Mouse (Mus musculus): ENCODE measurements around the gene Eef2. TPM values are rescaled to one million over a fixed set of nuclear protein-coding genes. Genes with fewer than 3 reads are reported as not detected.
A peak's percentile ranks its signal among the peaks of the same experiment; 100 is the strongest.

Eef2 gene
- total and polyA plus RNA-seq, 3 experiments = 1,695 to 3,878 (median 1,715) TPM

GRCm38 (mm10) chr10:81141455-81142210 is 34.8 kb upstream of the Eef2 start:
- Histone ChIP-seq H3K36me3 (replicated peaks) (peaks cover 82% of the 10 kb centered on the region), H3K4me3 (ENCODE audit: low read depth, low read length) (peak overlapping the region; percentile 79; the same call in 1 of the 2 replicates), H3K9me3 (replicated peaks) (peaks cover 11% of the 10 kb centered on the region), H3K27me3 (ENCODE audit: insufficient read depth, low read length) (no peaks in the 10 kb centered on the region), H3K4me1 (ENCODE audit: insufficient read depth, low read depth, low read length) (peaks cover 82% of the 10 kb centered on the region)
- DNase-seq (ENCODE audit: low spot score) (no peak), ATAC-seq (ENCODE audit: extremely low read depth, insufficient number of reproducible peaks, low FRiP score, poor library complexity, severe bottlenecking) (no peak)
- TF ChIP-seq POLR2AphosphoS5 (IDR thresholded peaks at IDR 0.05; ENCODE audit: insufficient replicate concordance, low read depth, low read length) = no peak
- TF ChIP-seq TAL1 (conservative IDR thresholded peaks at IDR 0.05; ENCODE audit: low read depth, low read length) = no peak
- TF ChIP-seq GATA2 (IDR thresholded peaks at IDR 0.05; ENCODE audit: borderline replicate concordance, low read depth, low read length) = no peak
- no peak for TF ChIP-seq GATA1 (IDR thresholded peaks at IDR 0.05; ENCODE audit: borderline replicate concordance, low read length)
- TF ChIP-seq CTCF (IDR thresholded peaks at IDR 0.05; ENCODE audit: low read depth, low read length) = no peak

DNA sequence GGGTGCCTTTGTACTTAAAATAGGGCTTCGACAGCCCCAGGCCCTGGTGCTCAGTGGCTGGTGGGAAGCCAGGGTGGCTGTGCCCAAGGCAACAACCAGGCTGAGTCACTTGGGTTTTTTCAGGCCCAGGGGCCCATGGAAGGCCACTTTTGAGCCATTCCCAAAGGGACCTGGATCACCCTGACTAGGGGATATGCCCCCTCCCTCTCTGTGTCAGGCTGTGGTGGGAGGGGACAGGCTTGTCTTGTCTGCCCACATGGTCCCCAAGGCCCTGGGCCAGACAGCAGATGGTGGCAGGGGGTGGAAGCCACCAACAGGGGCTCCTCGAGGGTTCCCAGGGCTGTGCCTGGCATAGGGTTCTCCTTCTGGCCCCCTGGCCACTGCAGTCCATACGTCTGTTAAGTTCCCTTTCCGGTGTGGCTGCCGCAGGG is 33.9 kb upstream of the Eef2 start:
- TF ChIP-seq TAL1 (conservative IDR thresholded peaks at IDR 0.05; ENCODE audit: low read depth, low read length) (no peak), GATA2 (IDR thresholded peaks at IDR 0.05; ENCODE audit: borderline replicate concordance, low read depth, low read length) (no peak), GATA1 (IDR thresholded peaks at IDR 0.05; ENCODE audit: borderline replicate concordance, low read length) (no peak), POLR2AphosphoS5 (IDR thresholded peaks at IDR 0.05; ENCODE audit: insufficient replicate concordance, low read depth, low read length) (no peak), CTCF (IDR thresholded peaks at IDR 0.05; ENCODE audit: low read depth, low read length) (no peak)
- DNase-seq (ENCODE audit: low spot score) = no peak
- ATAC-seq (ENCODE audit: extremely low read depth, insufficient number of reproducible peaks, low FRiP score, poor library complexity, severe bottlenecking) = no peak
- Histone ChIP-seq H3K9me3 (replicated peaks) (peaks cover 17% of the 10 kb centered on the region), H3K4me3 (ENCODE audit: low read depth, low read length) (peak overlapping the region; percentile 79; the same call in 1 of the 2 replicates), H3K4me1 (ENCODE audit: insufficient read depth, low read depth, low read length) (peaks cover 91% of the 10 kb centered on the region), H3K27me3 (ENCODE audit: insufficient read depth, low read length) (no peaks in the 10 kb centered on the region), H3K36me3 (replicated peaks) (peaks cover 92% of the 10 kb centered on the region)

GRCm38 (mm10) chr10:81143157-81143633 is 33.2 kb upstream of the Eef2 start:
- no peak for ATAC-seq (ENCODE audit: extremely low read depth, insufficient number of reproducible peaks, low FRiP score, poor library complexity, severe bottlenecking)
- DNase-seq (ENCODE audit: low spot score) = no peak
- H3K36me3 ChIP-seq (replicated peaks) = peaks cover 98% of the 10 kb centered on the region
- peak overlapping the region; percentile 27; the same call in 1 of the 2 replicates for H3K4me3 ChIP-seq (ENCODE audit: low read depth, low read length)
- peaks cover 23% of the 10 kb centered on the region for H3K9me3 ChIP-seq (replicated peaks)
- no peaks in the 10 kb centered on the region for H3K27me3 ChIP-seq (ENCODE audit: insufficient read depth, low read length)
- TF ChIP-seq TAL1 (conservative IDR thresholded peaks at IDR 0.05; ENCODE audit: low read depth, low read length) = no peak
- TF ChIP-seq CTCF (IDR thresholded peaks at IDR 0.05; ENCODE audit: low read depth, low read length) = no peak
- no peak for TF ChIP-seq POLR2AphosphoS5 (IDR thresholded peaks at IDR 0.05; ENCODE audit: insufficient replicate concordance, low read depth, low read length)
- TF ChIP-seq GATA2 (IDR thresholded peaks at IDR 0.05; ENCODE audit: borderline replicate concordance, low read depth, low read length) = no peak
- no peak for TF ChIP-seq GATA1 (IDR thresholded peaks at IDR 0.05; ENCODE audit: borderline replicate concordance, low read length)
- peaks cover 94% of the 10 kb centered on the region for H3K4me1 ChIP-seq (ENCODE audit: insufficient read depth, low read depth, low read length)

DNA sequence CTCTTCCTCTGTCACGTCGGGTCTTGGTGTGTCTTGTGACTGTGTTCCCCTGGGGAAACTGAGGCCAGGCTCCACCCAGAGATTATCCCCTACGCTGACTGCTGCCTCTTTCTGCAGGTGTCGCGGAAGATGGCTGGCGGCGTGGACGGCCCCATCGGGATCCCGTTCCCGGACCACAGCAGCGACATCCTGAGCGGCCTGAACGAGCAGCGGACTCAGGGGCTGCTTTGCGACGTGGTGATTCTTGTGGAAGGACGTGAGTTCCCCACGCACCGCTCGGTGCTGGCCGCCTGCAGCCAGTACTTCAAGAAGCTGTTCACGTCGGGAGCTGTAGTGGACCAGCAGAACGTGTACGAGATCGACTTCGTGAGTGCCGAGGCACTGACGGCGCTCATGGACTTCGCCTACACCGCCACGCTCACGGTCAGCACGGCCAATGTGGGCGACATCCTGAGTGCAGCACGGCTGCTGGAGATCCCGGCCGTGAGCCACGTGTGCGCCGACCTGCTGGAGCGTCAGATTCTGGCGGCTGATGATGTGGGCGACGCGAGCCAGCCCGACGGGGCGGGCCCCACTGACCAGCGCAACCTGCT is 32.5 kb upstream of the Eef2 start:
- no peak for ATAC-seq (ENCODE audit: extremely low read depth, insufficient number of reproducible peaks, low FRiP score, poor library complexity, severe bottlenecking)
- no peaks in the 10 kb centered on the region for H3K27me3 ChIP-seq (ENCODE audit: insufficient read depth, low read length)
- H3K4me3 ChIP-seq (ENCODE audit: low read depth, low read length) = peak overlapping the region; percentile 47; the same call in 1 of the 2 replicates
- peaks cover 23% of the 10 kb centered on the region for H3K9me3 ChIP-seq (replicated peaks)
- TF ChIP-seq GATA1 (IDR thresholded peaks at IDR 0.05; ENCODE audit: borderline replicate concordance, low read length) (no peak), POLR2AphosphoS5 (IDR thresholded peaks at IDR 0.05; ENCODE audit: insufficient replicate concordance, low read depth, low read length) (no peak), TAL1 (conservative IDR thresholded peaks at IDR 0.05; ENCODE audit: low read depth, low read length) (no peak), GATA2 (IDR thresholded peaks at IDR 0.05; ENCODE audit: borderline replicate concordance, low read depth, low read length) (no peak), CTCF (IDR thresholded peaks at IDR 0.05; ENCODE audit: low read depth, low read length) (no peak)
- peaks cover 100% of the 10 kb centered on the region for H3K36me3 ChIP-seq (replicated peaks)
- peaks cover 93% of the 10 kb centered on the region for H3K4me1 ChIP-seq (ENCODE audit: insufficient read depth, low read depth, low read length)
- no peak for DNase-seq (ENCODE audit: low spot score)

DNA sequence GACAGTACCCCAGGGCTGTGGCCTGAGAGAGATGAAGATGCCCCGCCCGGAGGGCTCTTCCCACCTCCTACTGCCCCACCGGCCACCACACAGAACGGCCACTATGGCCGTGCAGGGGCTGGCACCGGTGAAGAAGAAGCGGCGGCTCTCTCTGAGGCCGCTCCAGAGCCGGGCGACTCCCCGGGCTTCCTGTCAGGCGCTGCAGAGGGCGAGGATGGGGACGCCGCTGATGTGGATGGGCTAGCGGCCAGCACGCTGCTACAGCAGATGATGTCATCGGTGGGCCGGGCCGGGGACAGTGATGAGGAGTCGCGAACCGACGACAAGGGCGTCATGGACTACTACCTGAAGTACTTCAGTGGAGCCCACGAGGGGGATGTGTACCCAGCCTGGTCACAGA is 31.8 kb upstream of the Eef2 start:
- H3K36me3 ChIP-seq (replicated peaks) = peaks cover 100% of the 10 kb centered on the region
- H3K4me3 ChIP-seq (ENCODE audit: low read depth, low read length) = peak overlapping the region; percentile 56; the same call in 1 of the 2 replicates
- DNase-seq (ENCODE audit: low spot score) (no peak), ATAC-seq (ENCODE audit: extremely low read depth, insufficient number of reproducible peaks, low FRiP score, poor library complexity, severe bottlenecking) (no peak)
- H3K9me3 ChIP-seq (replicated peaks) = peaks cover 23% of the 10 kb centered on the region
- TF ChIP-seq GATA2 (IDR thresholded peaks at IDR 0.05; ENCODE audit: borderline replicate concordance, low read depth, low read length) (no peak), TAL1 (conservative IDR thresholded peaks at IDR 0.05; ENCODE audit: low read depth, low read length) (no peak), POLR2AphosphoS5 (IDR thresholded peaks at IDR 0.05; ENCODE audit: insufficient replicate concordance, low read depth, low read length) (no peak)
- H3K4me1 ChIP-seq (ENCODE audit: insufficient read depth, low read depth, low read length) = peaks cover 87% of the 10 kb centered on the region
- no peaks in the 10 kb centered on the region for H3K27me3 ChIP-seq (ENCODE audit: insufficient read depth, low read length)

- ATAC-seq (ENCODE audit: extremely low read depth, insufficient number of reproducible peaks, low FRiP score, poor library complexity, severe bottlenecking) (no peak), DNase-seq (ENCODE audit: low spot score) (no peak)
- no peak for TF ChIP-seq GATA2 (IDR thresholded peaks at IDR 0.05; ENCODE audit: borderline replicate concordance, low read depth, low read length)
- TF ChIP-seq TAL1 (conservative IDR thresholded peaks at IDR 0.05; ENCODE audit: low read depth, low read length) = no peak
- no peak for TF ChIP-seq GATA1 (IDR thresholded peaks at IDR 0.05; ENCODE audit: borderline replicate concordance, low read length)
- no peak for TF ChIP-seq POLR2AphosphoS5 (IDR thresholded peaks at IDR 0.05; ENCODE audit: insufficient replicate concordance, low read depth, low read length)
- no peak for TF ChIP-seq CTCF (IDR thresholded peaks at IDR 0.05; ENCODE audit: low read depth, low read length)
- H3K9me3 ChIP-seq (replicated peaks) = peaks cover 23% of the 10 kb centered on the region
- peaks cover 86% of the 10 kb centered on the region for H3K4me1 ChIP-seq (ENCODE audit: insufficient read depth, low read depth, low read length)
- no peaks in the 10 kb centered on the region for H3K27me3 ChIP-seq (ENCODE audit: insufficient read depth, low read length)
- peak overlapping the region; percentile 56; the same call in 1 of the 2 replicates for H3K4me3 ChIP-seq (ENCODE audit: low read depth, low read length)
- H3K36me3 ChIP-seq (replicated peaks) = peaks cover 100% of the 10 kb centered on the region
These were observed 31.1 kb upstream of the Eef2 start for GRCm38 (mm10) chr10:81145307-81145706.
